Mouse (Mus musculus) stomach, embryonic 14.5 days (tissue): Measurements from ENCODE around the gene Iqcf1. TPM values are rescaled to one million over a fixed set of nuclear protein-coding genes. Genes with fewer than 3 reads are reported as not detected.

Experiments
- ATAC-seq: fragments of 200-750 bp; cut with Nextera tagmentation; 2 replicates; pipeline ENCODE4 v1.8.0; 2017; ENCODE audit warnings: low read depth, moderate TSS enrichment; ENCODE audit not compliant: insufficient number of reproducible peaks, insufficient read depth, low FRiP score
- H3K27ac ChIP-seq: fragments of 300-500 bp; sonication (generic); 2 replicates; pipeline ENCODE4 v1.5.1; 2014; ENCODE audit warnings: mild to moderate bottlenecking, low read length, moderate library complexity, mixed read lengths
- H3K27me3 ChIP-seq: fragments of 300-500 bp; sonication (generic); 2 replicates; pipeline ENCODE4 v1.6.1; 2014; ENCODE audit warnings: low read length, control low read depth, mixed read lengths; ENCODE audit not compliant: control insufficient read depth, insufficient read depth
- H3K36me3 ChIP-seq: fragments of 300-500 bp; sonication (generic); 2 replicates; pipeline ENCODE4 v1.6.1; 2014; ENCODE audit warnings: mild to moderate bottlenecking, control low read depth, low read length, moderate library complexity, mixed read lengths; ENCODE audit not compliant: control insufficient read depth, insufficient read depth
- H3K4me1 ChIP-seq: fragments of 300-500 bp; sonication (generic); 2 replicates; pipeline ENCODE4 v1.6.1; 2014; ENCODE audit warnings: low read length, control low read depth, mixed read lengths; ENCODE audit not compliant: control insufficient read depth, insufficient read depth
- H3K4me2 ChIP-seq: fragments of 300-500 bp; sonication (generic); replicated peaks from 2 replicates; pipeline ENCODE4 v1.6.1; 2014; ENCODE audit warnings: low read depth, low read length, control low read depth
- H3K4me3 ChIP-seq: fragments of 300-500 bp; sonication (generic); 2 replicates; pipeline ENCODE4 v1.5.1; 2014; ENCODE audit warnings: low read depth, low read length, control low read depth
- H3K9ac ChIP-seq: fragments of 300-500 bp; sonication (generic); replicated peaks from 2 replicates; pipeline ENCODE4 v1.6.1; 2014; ENCODE audit warnings: low read depth, mild to moderate bottlenecking, control low read depth, low read length, moderate library complexity, mixed read lengths
- H3K9me3 ChIP-seq: fragments of 300-500 bp; sonication (generic); 2 replicates; pipeline ENCODE4 v1.6.1; 2016; ENCODE audit warnings: low read depth, low read length, control low read depth; ENCODE audit not compliant: control insufficient read depth
- WGBS: fragments of 180-500 bp; shearing (Covaris S2); extraction: QIAGEN DNeasy Blood & Tissue Kit; methylation state at CpG from one replicate; pipeline ENCODE4 v1.1.7; 2014; 5-methylcytosine and 5-hydroxymethylcytosine counted together
- polyA plus RNA-seq: library from polyadenylated mRNA; unstranded; fragments of >200 nt; fragmentation: Nextera tagmentation; extraction: Ambion mirVana; gene quantifications from 2 replicates; pipeline ENCODE4 v1.2.1, GENCODE M21; 2014

Gene Iqcf1
- polyA plus RNA-seq, 1 experiment from 2014 or later = not detected

DNA sequence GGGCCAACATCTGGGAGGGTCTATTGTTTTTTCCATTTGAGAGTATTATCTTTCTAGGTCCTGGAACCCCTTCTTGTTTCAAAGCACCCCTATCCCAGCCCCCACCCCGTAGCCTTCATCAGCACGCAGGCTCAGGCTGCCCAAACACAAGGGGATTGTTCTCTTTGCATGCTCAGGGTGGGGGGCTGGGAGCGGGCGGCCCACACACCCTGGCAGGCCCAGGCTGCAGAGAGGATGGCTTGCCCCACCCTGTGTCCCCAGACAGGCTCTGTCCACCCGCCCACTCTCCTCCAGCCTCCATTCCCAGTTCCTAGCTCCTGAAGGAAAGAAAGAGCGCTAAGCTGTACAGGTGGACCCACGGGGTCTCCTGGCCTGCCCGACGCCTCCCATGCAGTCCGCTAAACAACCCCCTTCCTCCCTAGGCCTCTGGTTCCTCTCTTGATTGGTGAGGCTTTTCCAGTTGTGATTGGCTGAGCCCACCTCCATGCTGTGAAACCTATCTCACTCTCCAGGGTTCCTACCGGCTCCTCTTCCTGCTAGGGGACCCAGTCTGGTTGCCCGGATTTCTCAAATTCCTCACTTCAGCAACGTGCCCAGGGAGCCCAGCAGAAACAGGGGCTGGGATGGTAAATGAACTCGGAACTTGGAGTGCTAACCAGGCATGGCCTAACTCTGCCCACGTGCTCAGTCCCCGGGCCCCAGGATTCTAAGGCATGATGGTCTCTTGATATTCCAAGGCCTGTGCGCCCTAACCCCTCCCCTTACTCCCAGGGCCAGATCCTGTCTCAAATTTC, 44.7 kb upstream of the Iqcf1 start:
- Histone ChIP-seq H3K4me1 (peaks cover 48% of the 10 kb centered on the region), H3K9me3 (no peaks in the 10 kb centered on the region), H3K27ac (peak overlapping the region; percentile 82), H3K27me3 (no peaks in the 10 kb centered on the region), H3K9ac (peak overlapping the region; percentile 67), H3K4me2 (peak overlapping the region; percentile 92), H3K36me3 (no peaks in the 10 kb centered on the region), H3K4me3 (peak overlapping the region; percentile 76)
- WGBS = 4% methylated on average over 17 of the region's 17 CpGs
- 0 out of 2 replicates have a peak, but pooled peaks have one; percentile 7 for ATAC-seq

DNA sequence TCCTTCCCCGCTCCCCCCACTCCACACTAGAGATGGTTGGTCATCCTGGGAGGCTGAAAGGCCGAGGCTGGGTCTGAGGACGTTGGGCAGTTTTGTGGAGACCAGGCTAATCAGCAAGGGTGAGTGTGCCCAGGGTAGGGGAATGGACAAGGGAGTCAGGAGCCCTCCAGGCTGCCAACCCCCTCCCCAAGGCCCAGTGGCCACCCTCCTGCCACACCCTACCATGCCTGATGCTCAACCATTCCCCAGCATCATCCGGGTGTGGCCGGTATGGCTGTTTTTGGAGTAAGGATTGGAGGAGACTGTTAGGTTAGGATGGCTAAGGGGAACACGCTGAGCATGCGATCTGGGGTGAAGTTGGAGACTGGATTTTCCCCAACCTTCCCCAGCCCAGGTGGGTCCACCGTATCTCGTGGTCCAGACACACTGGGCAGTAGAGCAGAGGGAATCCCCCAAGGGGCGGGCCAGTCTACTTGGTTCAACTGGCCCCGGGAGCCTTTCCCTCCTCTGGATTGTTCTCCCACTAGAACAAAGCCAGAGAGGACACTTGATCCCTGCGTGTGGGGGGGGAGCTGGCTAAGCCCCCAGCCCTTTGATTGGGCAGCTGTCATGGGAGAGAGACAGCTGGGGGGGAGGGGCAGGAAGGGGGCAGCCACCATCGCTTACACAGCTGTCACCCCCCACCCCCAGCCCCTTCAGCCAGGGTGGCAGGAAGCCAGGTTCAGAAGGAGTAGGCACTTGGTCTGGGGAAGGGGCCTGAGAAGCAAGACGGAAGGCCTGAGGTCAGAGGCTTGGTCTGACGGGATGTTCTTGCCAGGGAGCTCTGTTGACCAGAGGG, 43.2 kb upstream of the Iqcf1 start:
- 0 out of 2 replicates have a peak overlapping the region, but pooled peaks have one; percentile 1 for H3K4me3 ChIP-seq
- peaks cover 36% of the 10 kb centered on the region for H3K4me1 ChIP-seq
- ATAC-seq = no peak

DNA sequence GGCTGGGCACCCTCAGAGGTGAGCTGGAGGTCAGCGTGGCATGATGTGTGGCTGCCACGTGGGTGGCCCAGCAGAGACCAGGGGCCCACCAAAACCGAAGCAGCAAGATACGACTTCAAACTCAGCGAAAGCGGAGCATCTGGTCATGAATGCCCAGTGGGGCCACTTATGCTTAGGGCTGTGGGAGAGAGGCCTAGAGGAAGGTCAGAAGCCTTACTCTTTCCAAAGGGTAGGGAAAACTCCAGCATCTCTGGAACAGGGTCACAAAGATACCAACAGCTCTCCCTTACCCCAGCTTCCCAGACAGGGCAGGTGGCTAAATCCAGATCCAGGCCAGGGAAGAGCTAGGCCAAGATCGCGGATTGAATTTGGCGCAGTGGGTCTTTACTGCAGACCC, 42.6 kb upstream of the Iqcf1 start:
- WGBS = 42% methylated on average over 9 of the region's 9 CpGs

More for the DNA sequence above, 43.2 kb upstream of the Iqcf1 start:
- H3K9me3 ChIP-seq = no peaks in the 10 kb centered on the region
- H3K9ac ChIP-seq = 0 out of 2 replicates have a peak overlapping the region, but pooled peaks have one; percentile 67
- peak overlapping the region; percentile 92 for H3K4me2 ChIP-seq
- peaks cover 3% of the 10 kb centered on the region; the same call in 1 of the 2 replicates for H3K36me3 ChIP-seq
- H3K27ac ChIP-seq = peak overlapping the region; percentile 44; the same call in 1 of the 2 replicates
- H3K27me3 ChIP-seq = no peaks in the 10 kb centered on the region
- 31% methylated on average over 15 of the region's 15 CpGs for WGBS

DNA sequence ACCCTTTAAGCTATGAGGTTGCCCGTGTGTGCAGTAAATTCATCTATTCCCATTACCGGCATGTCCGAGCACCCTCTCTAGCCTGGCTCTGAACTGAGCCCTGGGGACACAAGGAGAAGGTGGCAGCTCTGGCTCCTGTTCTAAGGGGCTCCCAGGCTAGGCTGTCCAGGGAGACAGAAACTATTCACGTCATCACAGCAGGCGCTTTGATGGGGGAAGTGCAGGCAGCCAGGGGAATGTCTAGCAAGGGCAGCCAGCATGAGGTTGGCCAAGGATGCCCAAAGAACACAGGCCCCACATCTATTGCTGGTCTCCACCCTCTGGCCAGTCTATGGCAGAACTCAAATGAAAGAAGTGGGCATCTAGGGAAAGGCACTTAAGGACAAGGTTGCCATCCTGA, 41.8 kb upstream of the Iqcf1 start:
- ATAC-seq = no peak
- 73% methylated on average over 5 of the region's 5 CpGs for WGBS
- H3K36me3 ChIP-seq = peaks cover 12% of the 10 kb centered on the region

More for the DNA sequence above, 42.6 kb upstream of the Iqcf1 start:
- H3K9ac ChIP-seq = no peak overlapping the region
- no peak for ATAC-seq
- H3K27me3 ChIP-seq = no peaks in the 10 kb centered on the region
- H3K27ac ChIP-seq = peak overlapping the region; percentile 44; the same call in 1 of the 2 replicates
- H3K4me1 ChIP-seq = peaks cover 36% of the 10 kb centered on the region
- peaks cover 8% of the 10 kb centered on the region for H3K36me3 ChIP-seq
- no peaks in the 10 kb centered on the region for H3K9me3 ChIP-seq
- H3K4me3 ChIP-seq = no peak overlapping the region
- H3K4me2 ChIP-seq = peak overlapping the region; percentile 92; the same call in 1 of the 2 replicates

DNA sequence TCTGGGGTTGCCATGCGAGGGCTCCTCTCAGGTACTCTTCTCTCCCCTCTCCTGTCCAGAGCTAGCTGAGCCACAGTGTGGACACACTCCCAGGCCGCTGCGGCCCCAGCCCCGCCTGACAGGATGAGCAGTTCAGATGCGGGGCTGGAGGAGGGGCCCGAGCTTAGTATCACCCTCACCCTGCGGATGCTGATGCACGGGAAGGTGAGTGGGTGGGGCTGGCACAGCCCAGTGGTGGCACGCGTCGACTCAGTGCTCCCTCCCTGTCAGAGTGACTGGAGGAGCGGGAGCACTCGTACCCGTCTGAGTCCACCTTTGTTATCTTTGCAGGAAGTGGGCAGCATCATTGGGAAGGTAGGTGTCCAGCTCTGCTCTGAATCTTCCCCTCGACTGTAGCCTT, 39.8 kb upstream of the Iqcf1 start:
- no peak overlapping the region for H3K9ac ChIP-seq
- peaks cover 32% of the 10 kb centered on the region for H3K4me1 ChIP-seq
- H3K36me3 ChIP-seq = peaks cover 20% of the 10 kb centered on the region
- no peak for ATAC-seq
- H3K4me2 ChIP-seq = no peak overlapping the region
- no peak overlapping the region for H3K4me3 ChIP-seq
- H3K9me3 ChIP-seq = no peaks in the 10 kb centered on the region
- WGBS = 76% methylated on average over 15 of the region's 15 CpGs
- no peak overlapping the region for H3K27ac ChIP-seq
- no peaks in the 10 kb centered on the region for H3K27me3 ChIP-seq

More for the DNA sequence above, 41.8 kb upstream of the Iqcf1 start:
- no peak overlapping the region for H3K4me3 ChIP-seq
- no peak overlapping the region for H3K9ac ChIP-seq
- H3K9me3 ChIP-seq = no peaks in the 10 kb centered on the region
- H3K4me2 ChIP-seq = no peak overlapping the region
- H3K27me3 ChIP-seq = no peaks in the 10 kb centered on the region
- no peak overlapping the region for H3K27ac ChIP-seq
- H3K4me1 ChIP-seq = peaks cover 30% of the 10 kb centered on the region

DNA sequence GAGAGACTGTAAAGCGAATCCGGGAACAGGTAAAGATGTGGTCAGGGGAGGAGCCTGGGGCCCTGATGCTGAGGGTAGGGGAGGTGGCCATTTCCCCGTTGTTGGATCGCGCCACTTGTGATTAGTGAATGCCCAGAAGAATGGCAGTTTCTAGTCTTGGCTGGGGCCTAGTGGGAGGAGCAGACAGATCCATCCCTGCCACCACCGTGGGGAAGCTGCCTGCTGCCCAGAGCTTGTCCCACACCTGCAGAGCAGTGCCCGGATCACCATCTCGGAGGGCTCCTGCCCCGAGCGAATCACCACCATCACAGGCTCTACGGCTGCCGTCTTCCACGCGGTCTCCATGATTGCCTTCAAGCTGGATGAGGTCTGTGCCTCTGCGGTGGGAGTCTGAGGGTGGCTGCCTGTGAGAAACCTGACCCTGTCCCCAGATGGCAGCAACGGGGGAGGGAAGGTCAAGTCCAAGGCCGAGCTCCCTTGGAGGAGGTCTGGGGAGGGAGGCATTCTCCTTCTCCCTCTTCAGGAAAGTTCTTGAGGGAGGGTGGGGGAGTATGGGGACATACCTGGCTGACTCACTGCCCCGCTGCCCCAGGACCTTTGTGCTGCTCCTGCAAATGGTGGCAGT, 39.3 kb upstream of the Iqcf1 start:
- no peak overlapping the region for H3K4me3 ChIP-seq
- peaks cover 27% of the 10 kb centered on the region for H3K4me1 ChIP-seq
- 79% methylated on average over 18 of the region's 18 CpGs for WGBS
- no peaks in the 10 kb centered on the region for H3K27me3 ChIP-seq
- peaks cover 20% of the 10 kb centered on the region for H3K36me3 ChIP-seq
- no peak overlapping the region for H3K9ac ChIP-seq
- no peak overlapping the region for H3K4me2 ChIP-seq
- no peaks in the 10 kb centered on the region for H3K9me3 ChIP-seq
- H3K27ac ChIP-seq = no peak overlapping the region
- ATAC-seq = no peak

DNA sequence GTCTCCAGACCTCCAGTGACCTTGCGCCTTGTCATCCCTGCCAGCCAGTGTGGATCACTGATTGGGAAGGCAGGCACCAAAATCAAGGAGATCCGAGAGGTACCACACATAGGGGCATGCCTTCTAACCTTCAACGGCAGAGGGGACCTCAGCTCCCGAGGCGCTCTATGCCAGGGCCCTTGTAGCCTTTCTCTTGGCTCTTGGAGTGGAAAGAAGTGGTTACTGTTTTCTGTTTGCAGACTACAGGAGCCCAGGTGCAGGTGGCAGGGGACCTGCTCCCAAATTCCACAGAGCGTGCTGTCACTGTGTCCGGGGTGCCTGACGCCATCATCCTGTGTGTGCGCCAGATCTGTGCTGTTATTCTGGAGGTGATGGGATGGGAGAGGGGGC, 38.7 kb upstream of the Iqcf1 start:
- H3K27ac ChIP-seq = no peak overlapping the region
- no peak overlapping the region for H3K4me3 ChIP-seq
- 87% methylated on average over 9 of the region's 9 CpGs for WGBS

More for the DNA sequence above, 38.7 kb upstream of the Iqcf1 start:
- Histone ChIP-seq H3K4me1 (peaks cover 22% of the 10 kb centered on the region), H3K9ac (no peak overlapping the region), H3K4me2 (no peak overlapping the region), H3K9me3 (no peaks in the 10 kb centered on the region), H3K36me3 (peaks cover 20% of the 10 kb centered on the region), H3K27me3 (no peaks in the 10 kb centered on the region)
- ATAC-seq = no peak
